Mouse (Mus musculus): ENCODE results near the gene Nfasc. TPM values are rescaled to one million over a fixed set of nuclear protein-coding genes. Genes with fewer than 3 reads are reported as not detected.

Nfasc gene
- total and polyA plus RNA-seq, 2 experiments from 2014 or later = 32.7 to 59.2 TPM

GRCm38 (mm10) chr1:132640256-132640655 lies 101.3 kb downstream of the Nfasc start:
- H3K4me2 ChIP-seq (ENCODE audit: low read depth, low read length, poor library complexity, severe bottlenecking) = no peak overlapping the region
- WGBS = 57% methylated on average over 6 of the region's 6 CpGs
- H3K9me3 ChIP-seq (ENCODE audit: low read length) = no peaks in the 10 kb centered on the region
- no peak for TF ChIP-seq CTCF (IDR thresholded peaks at IDR 0.05)
- H3K27ac ChIP-seq (ENCODE audit: low read depth, low read length) = peak overlapping the region; percentile 67; the same call in 1 of the 2 replicates
- no peak for DNase-seq (ENCODE audit: low spot score)
- no peak overlapping the region for H3K4me3 ChIP-seq (ENCODE audit: low read depth, low read length)
- H3K9ac ChIP-seq (replicated peaks; ENCODE audit: low read length, poor library complexity, severe bottlenecking) = no peak overlapping the region
- no peaks in the 10 kb centered on the region for H3K27me3 ChIP-seq (ENCODE audit: insufficient read depth, low read length)
- 0 out of 2 replicates have a peak, but pooled peaks cover 8% of the 10 kb centered on the region for H3K4me1 ChIP-seq (ENCODE audit: insufficient read depth, low read length)
- no peak for ATAC-seq (ENCODE audit: low FRiP score)
- H3K36me3 ChIP-seq (ENCODE audit: insufficient read depth, low read length) = peaks cover 16% of the 10 kb centered on the region

- Histone ChIP-seq H3K27ac (ENCODE audit: low read depth, low read length) (no peak overlapping the region), H3K9me3 (ENCODE audit: low read length) (no peaks in the 10 kb centered on the region), H3K4me3 (ENCODE audit: low read depth, low read length) (no peak overlapping the region), H3K4me1 (ENCODE audit: insufficient read depth, low read length) (0 out of 2 replicates have a peak, but pooled peaks cover 8% of the 10 kb centered on the region), H3K9ac (replicated peaks; ENCODE audit: low read length, poor library complexity, severe bottlenecking) (no peak overlapping the region), H3K27me3 (ENCODE audit: insufficient read depth, low read length) (no peaks in the 10 kb centered on the region), H3K36me3 (ENCODE audit: insufficient read depth, low read length) (peaks cover 35% of the 10 kb centered on the region), H3K4me2 (ENCODE audit: low read depth, low read length, poor library complexity, severe bottlenecking) (no peak overlapping the region)
- DNase-seq (ENCODE audit: low spot score) (peak; percentile 42), ATAC-seq (ENCODE audit: low FRiP score) (no peak)
- 90% methylated on average over 7 of the region's 7 CpGs for WGBS
- TF ChIP-seq CTCF (IDR thresholded peaks at IDR 0.05) = no peak
Observed at GRCm38 (mm10) chr1:132637346-132637745, 104.3 kb downstream of the Nfasc start.

- WGBS = 74% methylated on average over 5 of the region's 5 CpGs
- H3K4me3 ChIP-seq (ENCODE audit: low read depth, low read length) = no peak overlapping the region
- no peaks in the 10 kb centered on the region for H3K27me3 ChIP-seq (ENCODE audit: insufficient read depth, low read length)
- no peak overlapping the region for H3K9ac ChIP-seq (replicated peaks; ENCODE audit: low read length, poor library complexity, severe bottlenecking)
- no peaks in the 10 kb centered on the region for H3K4me1 ChIP-seq (ENCODE audit: insufficient read depth, low read length)
- no peak overlapping the region for H3K4me2 ChIP-seq (ENCODE audit: low read depth, low read length, poor library complexity, severe bottlenecking)
- no peak for TF ChIP-seq CTCF (IDR thresholded peaks at IDR 0.05)
- DNase-seq (ENCODE audit: low spot score) (peak; percentile 51), ATAC-seq (ENCODE audit: low FRiP score) (no peak)
- no peak overlapping the region for H3K27ac ChIP-seq (ENCODE audit: low read depth, low read length)
- H3K36me3 ChIP-seq (ENCODE audit: insufficient read depth, low read length) = peaks cover 62% of the 10 kb centered on the region
- H3K9me3 ChIP-seq (ENCODE audit: low read length) = no peaks in the 10 kb centered on the region
Observed at GRCm38 (mm10) chr1:132629611-132630370, 111.8 kb downstream of the Nfasc start.

GRCm38 (mm10) chr1:132628599-132628998 lies 113.0 kb downstream of the Nfasc start:
- Histone ChIP-seq H3K9me3 (ENCODE audit: low read length) (no peaks in the 10 kb centered on the region), H3K4me2 (ENCODE audit: low read depth, low read length, poor library complexity, severe bottlenecking) (no peak overlapping the region), H3K4me1 (ENCODE audit: insufficient read depth, low read length) (0 out of 2 replicates have a peak, but pooled peaks cover 1% of the 10 kb centered on the region), H3K9ac (replicated peaks; ENCODE audit: low read length, poor library complexity, severe bottlenecking) (no peak overlapping the region), H3K27ac (ENCODE audit: low read depth, low read length) (no peak overlapping the region), H3K4me3 (ENCODE audit: low read depth, low read length) (no peak overlapping the region), H3K36me3 (ENCODE audit: insufficient read depth, low read length) (peaks cover 51% of the 10 kb centered on the region), H3K27me3 (ENCODE audit: insufficient read depth, low read length) (no peaks in the 10 kb centered on the region)
- no peak for TF ChIP-seq CTCF (IDR thresholded peaks at IDR 0.05)
- 68% methylated on average over 3 of the region's 3 CpGs for WGBS
- ATAC-seq (ENCODE audit: low FRiP score) (no peak), DNase-seq (ENCODE audit: low spot score) (no peak)

- no peak for TF ChIP-seq CTCF (IDR thresholded peaks at IDR 0.05)
- Histone ChIP-seq H3K27ac (ENCODE audit: low read depth, low read length) (no peak overlapping the region), H3K4me3 (ENCODE audit: low read depth, low read length) (no peak overlapping the region), H3K27me3 (ENCODE audit: insufficient read depth, low read length) (no peaks in the 10 kb centered on the region), H3K9me3 (ENCODE audit: low read length) (no peaks in the 10 kb centered on the region), H3K4me2 (ENCODE audit: low read depth, low read length, poor library complexity, severe bottlenecking) (no peak overlapping the region), H3K36me3 (ENCODE audit: insufficient read depth, low read length) (peaks cover 47% of the 10 kb centered on the region), H3K4me1 (ENCODE audit: insufficient read depth, low read length) (0 out of 2 replicates have a peak, but pooled peaks cover 4% of the 10 kb centered on the region), H3K9ac (replicated peaks; ENCODE audit: low read length, poor library complexity, severe bottlenecking) (no peak overlapping the region)
- ATAC-seq (ENCODE audit: low FRiP score) (no peak), DNase-seq (ENCODE audit: low spot score) (no peak)
- 91% methylated on average over 8 of the region's 8 CpGs for WGBS
Observed at GRCm38 (mm10) chr1:132628183-132628582, 113.4 kb downstream of the Nfasc start.

- Histone ChIP-seq H3K4me2 (ENCODE audit: low read depth, low read length, poor library complexity, severe bottlenecking) (no peak overlapping the region), H3K27me3 (ENCODE audit: insufficient read depth, low read length) (no peaks in the 10 kb centered on the region), H3K4me3 (ENCODE audit: low read depth, low read length) (no peak overlapping the region), H3K27ac (ENCODE audit: low read depth, low read length) (no peak overlapping the region), H3K9me3 (ENCODE audit: low read length) (no peaks in the 10 kb centered on the region), H3K4me1 (ENCODE audit: insufficient read depth, low read length) (0 out of 2 replicates have a peak, but pooled peaks cover 4% of the 10 kb centered on the region), H3K36me3 (ENCODE audit: insufficient read depth, low read length) (peaks cover 48% of the 10 kb centered on the region), H3K9ac (replicated peaks; ENCODE audit: low read length, poor library complexity, severe bottlenecking) (no peak overlapping the region)
- 57% methylated on average over 7 of the region's 7 CpGs for WGBS
- no peak for TF ChIP-seq CTCF (IDR thresholded peaks at IDR 0.05)
- no peak for ATAC-seq (ENCODE audit: low FRiP score)
- DNase-seq (ENCODE audit: low spot score) = peak; percentile 32
Observed at GRCm38 (mm10) chr1:132626125-132626756, 115.4 kb downstream of the Nfasc start.
